Mouse (Mus musculus) adrenal gland, postnatal 25 days (tissue): ENCODE measurements around the gene Ppcdc. TPM values are rescaled to one million over a fixed set of nuclear protein-coding genes. Genes with fewer than 3 reads are reported as not detected.
"Not testable (repeated sequence)": the region's sequence is repeated elsewhere in the genome, so short reads cannot be mapped to it uniquely, and the experiment has no call there.

Source experiments
- DNase-seq: peaks from one replicate; pipeline ENCODE4 v3.0.0; 2021; ENCODE audit warnings: mixed read lengths
- total RNA-seq: library from RNA; stranded (reverse); gene quantifications from 2 replicates; pipeline ENCODE4 v1.2.3, GENCODE M21; 2021

The Ppcdc gene
- total RNA-seq, 1 experiment from 2014 or later: 31.5 TPM

DNA sequence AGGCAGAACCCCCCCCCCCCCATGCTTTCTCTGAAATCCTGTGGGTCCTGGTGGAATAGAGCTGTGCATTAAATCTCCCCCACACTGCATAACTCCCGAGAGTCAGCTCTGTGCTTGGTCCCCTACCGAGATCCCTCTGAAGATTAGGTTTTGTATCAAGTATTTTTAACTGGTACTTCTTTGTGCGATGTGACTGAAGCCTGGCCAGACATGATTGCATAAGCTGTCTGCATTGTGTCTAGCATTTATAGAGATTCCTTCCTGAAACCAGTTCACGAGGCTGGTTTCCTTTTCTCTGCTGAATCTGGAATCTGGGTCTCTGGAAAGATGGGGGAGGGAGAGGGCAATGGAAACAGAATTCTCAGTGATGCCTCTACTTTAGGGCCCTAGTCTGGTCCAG, 11.5 kb downstream of the Ppcdc start:
- no peak for DNase-seq

- no peak for DNase-seq
Observed at GRCm38 (mm10) chr9:57427937-57428336, 12.0 kb downstream of the Ppcdc start.

DNA sequence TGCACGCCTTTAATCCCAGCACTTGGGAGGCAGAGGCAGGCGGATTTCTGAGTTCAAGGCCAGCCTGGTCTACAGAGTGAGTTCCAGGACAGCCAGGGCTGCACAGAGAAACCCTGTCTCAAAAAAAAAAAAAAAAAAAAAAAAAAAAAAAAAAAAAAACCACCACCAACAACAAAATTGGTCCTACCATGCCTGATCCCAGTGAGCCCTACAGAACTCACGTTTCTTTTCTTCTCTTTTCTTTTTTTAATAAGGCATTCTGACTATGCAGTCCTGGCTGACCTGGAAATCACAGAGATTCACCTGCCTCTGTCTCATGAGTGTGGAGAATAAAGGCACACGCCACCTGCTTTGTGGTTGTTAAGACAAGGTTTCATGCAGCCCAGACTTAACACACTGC, 12.8 kb downstream of the Ppcdc start:
- DNase-seq: not testable (repeated sequence)

GRCm38 (mm10) chr9:57425116-57425515, 14.8 kb downstream of the Ppcdc start:
- DNase-seq: no peak

DNA sequence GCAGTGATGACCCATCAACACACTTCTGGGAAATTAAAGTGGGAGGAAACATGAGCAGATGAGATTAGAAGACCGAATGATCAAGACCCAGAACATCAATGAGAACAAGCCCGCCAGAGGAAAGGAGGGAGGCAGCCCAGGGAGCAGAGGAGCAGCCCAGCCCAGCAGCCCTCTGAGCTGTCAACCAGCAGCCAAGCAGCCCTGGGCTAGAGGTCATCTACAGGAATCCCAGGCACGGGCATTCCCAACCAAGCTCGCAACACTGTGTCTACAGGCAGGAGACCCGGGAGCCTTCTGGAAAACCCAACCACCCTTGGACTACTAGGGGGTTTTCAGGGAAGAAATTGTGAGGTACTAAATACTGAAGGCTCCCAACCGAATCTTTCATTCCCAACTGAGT, 15.9 kb downstream of the Ppcdc start:
- no peak for DNase-seq

- peak; percentile 29 for DNase-seq
Observed at GRCm38 (mm10) chr9:57421688-57422111, 18.2 kb downstream of the Ppcdc start.

DNA sequence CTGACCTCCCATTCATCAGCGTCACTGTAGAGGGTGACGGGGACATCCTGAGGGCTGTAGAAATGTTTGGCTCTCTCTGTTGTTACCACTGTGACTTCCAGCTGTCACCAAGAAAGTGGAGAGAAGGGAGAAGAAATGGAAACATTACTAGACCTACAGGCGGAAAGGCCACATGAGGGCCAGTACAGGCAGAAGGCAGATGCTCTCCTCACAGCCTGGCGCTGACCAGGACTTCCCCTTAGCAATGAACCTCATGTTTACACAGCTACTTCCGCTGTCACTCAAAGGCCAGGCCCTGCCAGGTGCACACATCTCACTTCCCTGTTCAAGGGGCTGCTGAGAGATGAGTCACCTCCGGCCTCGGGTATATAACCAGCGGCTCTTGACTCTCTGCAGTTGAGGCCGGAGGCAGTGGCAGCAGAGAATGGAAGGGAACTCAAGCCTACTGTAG, 18.8 kb downstream of the Ppcdc start:
- peak; percentile 59 for DNase-seq

GRCm38 (mm10) chr9:57420321-57421120, 19.4 kb downstream of the Ppcdc start:
- peak; percentile 97 for DNase-seq

DNA sequence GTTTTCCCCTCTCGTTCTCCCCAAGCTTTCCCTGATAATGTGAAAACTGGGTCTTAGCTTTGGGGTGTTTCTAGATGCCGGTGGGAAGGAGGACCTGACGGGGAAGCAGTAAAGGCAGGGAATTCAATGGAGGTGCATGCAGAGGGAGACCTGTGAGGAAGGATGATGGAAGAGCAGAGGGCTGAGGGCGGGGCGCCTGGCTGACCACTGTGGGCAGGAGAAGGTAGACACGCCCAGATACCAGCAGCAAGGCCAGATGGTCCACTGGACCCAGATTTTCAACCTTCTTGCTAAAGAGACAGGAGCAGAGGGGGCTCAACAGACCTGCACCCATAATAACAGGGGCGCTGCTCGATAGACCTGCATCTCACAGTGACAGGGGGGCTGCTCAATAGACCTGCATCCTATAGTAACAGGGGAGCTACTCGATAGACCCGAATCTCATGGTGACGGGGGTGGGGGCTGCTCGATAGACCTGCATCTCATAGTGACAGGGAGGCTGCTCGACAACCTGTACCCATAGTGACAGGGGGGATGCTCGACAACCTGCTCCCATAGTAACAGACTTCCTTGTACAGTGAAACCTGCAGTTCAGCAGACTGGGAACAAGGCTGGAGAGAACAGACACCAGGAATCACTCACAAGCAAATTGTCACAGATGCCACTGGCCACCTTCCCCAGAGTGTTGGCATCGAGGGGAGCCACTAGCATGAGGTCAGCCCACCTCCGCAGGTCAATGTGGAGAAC, 20.2 kb downstream of the Ppcdc start:
- no peak for DNase-seq

- peak; percentile 15 for DNase-seq
Observed at GRCm38 (mm10) chr9:57417341-57417740, 22.6 kb downstream of the Ppcdc start.

GRCm38 (mm10) chr9:57407120-57407905, 32.6 kb downstream of the Ppcdc start:
- no peak for DNase-seq

DNA sequence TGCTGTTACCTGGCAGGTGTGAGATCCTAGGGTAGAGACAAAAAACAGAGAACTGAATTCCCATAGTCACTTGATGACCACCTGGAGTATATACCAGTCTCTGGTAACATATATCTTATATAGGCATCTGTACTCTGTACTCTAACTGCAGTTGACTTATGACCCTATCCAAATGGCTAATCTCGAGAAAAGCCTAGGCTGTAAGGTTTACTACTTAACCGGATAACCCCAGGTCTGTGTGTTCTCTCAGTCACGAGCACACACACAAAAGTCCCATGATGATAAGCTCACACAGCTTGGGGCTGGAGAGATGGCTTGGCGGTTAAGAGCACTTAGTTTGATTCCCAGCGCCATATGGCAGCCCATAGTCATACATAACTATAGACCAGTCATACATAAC, 33.5 kb downstream of the Ppcdc start:
- no peak for DNase-seq

DNA sequence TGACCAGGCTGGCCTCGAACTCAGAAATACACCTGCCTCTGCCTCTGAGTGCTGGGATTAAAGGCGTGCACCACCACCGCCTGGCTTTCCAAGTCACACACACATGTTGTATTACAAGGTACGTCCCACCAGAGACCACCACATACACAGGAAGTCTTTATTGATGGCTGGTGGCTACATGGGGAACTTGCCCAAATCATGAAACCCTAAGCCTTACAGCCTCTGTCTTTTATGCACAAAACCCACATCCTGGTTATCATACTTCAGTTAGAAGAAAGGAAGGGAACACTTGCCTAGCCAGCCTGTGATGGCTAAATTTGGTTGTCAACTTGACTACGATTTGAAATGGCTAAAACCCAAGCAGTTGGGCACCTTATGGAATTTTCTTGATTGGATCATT, 35.9 kb downstream of the Ppcdc start:
- no peak for DNase-seq

DNA sequence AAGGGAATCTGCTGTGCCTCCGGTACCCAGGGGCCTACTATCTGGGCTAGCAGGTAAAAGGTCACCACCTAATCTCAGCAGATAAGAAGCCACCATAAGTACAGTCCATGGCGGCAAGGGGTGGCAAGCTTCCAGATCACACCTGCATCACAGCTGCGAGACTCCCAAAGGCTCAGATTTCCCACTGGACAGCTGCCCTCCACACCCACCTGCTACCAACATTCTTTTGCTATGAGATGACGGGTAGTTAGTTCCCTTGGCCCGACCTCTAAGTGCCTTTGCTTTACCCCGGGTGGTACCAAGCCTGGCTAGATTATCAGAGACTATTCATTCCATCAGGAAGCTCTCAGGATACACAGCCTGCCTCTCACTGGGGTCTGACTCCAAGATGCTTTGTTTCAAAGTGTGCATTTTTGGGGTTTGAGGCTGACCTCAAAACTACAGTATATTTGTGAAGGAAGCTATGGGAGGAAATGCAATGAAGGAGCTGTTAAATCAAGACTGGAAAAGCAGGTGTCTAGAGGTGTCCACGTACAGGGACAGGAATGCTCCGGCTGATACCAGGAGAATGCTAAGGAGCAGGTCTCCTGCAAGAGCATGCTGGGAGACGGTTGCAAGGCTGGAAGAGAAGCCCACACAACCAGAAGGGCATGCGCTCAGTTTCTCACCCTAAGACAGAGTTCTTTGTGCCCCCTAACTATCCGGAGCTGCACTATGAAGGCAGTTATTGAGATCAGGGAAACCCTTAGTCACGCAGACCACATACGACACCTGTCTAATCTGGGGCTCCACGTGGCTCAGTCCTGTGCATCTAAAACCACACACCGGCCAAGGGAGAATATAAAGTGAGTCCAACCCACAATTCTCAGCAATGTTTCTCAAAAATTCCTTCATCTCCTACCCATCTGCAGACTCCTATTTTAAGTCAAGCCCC, 37.3 kb downstream of the Ppcdc start:
- DNase-seq: no peak

GRCm38 (mm10) chr9:57398773-57399172, 41.2 kb downstream of the Ppcdc start:
- DNase-seq: no peak

DNA sequence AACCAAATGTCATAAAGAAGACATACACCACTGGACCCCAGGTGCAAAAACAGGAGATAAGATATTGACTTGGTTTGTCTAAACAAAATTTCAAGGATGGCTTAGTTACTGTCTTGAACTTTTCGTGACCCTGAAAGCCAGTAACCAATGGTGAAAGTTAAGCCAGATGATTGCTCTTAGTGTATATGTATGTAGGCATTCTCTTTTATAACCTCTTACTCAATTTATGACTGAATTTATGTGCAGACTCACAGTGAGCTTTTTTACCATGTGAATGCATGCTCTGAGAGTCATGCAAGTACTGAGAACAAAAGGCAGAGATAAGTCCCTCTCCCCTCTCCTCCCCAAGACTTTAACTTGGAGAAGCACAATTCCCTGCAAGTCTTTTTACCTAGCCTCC, 47.0 kb downstream of the Ppcdc start:
- no peak for DNase-seq

DNA sequence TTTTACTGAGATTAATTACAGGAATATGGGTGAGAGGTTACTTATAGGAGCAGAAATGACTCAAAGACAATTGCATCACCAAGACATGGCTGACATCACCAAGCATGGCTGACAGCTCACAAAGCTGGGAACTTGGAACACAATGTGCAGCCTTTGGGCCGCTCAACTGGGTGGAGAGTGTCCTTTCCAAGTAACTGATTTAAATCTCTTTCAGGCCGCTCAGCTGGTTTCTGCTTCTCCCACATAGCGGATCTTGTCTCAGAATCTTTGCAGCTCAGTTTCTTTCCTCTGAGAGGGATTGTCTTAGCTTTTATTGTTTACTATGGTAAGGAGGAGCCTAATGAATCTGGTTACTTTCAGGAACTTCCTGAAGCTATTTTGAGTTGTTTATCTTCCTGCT, 49.1 kb downstream of the Ppcdc start:
- no peak for DNase-seq

DNA sequence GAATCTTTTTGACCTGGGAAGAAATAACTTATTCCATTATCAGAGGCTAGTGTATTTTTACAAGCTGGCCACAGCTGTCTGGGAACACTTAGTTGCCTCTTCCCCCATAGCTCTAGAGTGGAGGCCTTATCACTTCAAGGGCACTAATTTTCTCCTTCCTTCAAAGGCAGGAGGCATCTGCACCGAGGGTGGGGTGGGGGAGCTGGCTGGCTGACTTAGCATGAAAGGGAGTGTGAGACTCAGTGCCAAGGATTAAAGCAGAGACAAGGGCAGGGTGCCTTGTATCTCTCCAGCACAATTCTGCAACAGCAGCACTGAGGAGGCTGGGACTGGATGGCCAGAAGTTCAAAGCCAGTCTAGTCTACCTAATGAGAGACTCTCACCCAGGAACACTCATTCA, 50.8 kb downstream of the Ppcdc start:
- no peak for DNase-seq

DNA sequence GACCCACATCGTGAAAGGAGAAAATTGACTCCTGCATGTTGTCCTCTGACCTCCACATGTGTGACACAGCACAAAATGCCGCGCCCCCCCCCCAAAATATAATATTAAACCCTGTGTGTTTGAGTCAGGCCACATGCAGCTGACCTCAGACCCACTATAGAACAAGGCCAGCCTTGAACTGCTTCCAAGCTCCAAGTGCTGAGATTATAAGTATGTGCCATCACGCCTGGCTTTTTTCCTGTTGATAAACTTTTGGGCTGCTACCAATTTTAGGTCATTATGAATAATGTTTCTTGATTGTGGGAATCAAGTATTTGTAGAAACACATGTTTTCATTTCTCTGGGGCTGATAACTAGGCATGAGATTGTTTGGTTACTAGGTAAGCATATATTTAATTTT, 53.0 kb downstream of the Ppcdc start:
- DNase-seq: no peak

- no peak for DNase-seq
Observed at GRCm38 (mm10) chr9:57384621-57385020, 55.3 kb downstream of the Ppcdc start.

GRCm38 (mm10) chr9:57360999-57361398, 78.9 kb downstream of the Ppcdc start:
- no peak for DNase-seq
